Mouse (Mus musculus) brain, embryonic 14.5 days (tissue): ENCODE data around the gene Klhdc9.

ENCODE experiments used
- CTCF ChIP-seq: fragments of 200-500 bp; IDR thresholded peaks from 2 replicates; pipeline ENCODE4 v1.5.1; 2012; ENCODE audit warnings: inconsistent platforms, mild to moderate bottlenecking, moderate library complexity, borderline replicate concordance; ENCODE audit not compliant: insufficient read depth, insufficient read length; ENCODE audit errors: extremely low read depth
- POLR2A ChIP-seq: fragments of 200-500 bp; IDR thresholded peaks from 2 replicates; pipeline ENCODE4 v1.6.1; 2012; ENCODE audit warnings: mild to moderate bottlenecking, inconsistent platforms, borderline replicate concordance; ENCODE audit not compliant: poor library complexity, insufficient read depth, insufficient read length, severe bottlenecking; ENCODE audit errors: extremely low read depth

DNA sequence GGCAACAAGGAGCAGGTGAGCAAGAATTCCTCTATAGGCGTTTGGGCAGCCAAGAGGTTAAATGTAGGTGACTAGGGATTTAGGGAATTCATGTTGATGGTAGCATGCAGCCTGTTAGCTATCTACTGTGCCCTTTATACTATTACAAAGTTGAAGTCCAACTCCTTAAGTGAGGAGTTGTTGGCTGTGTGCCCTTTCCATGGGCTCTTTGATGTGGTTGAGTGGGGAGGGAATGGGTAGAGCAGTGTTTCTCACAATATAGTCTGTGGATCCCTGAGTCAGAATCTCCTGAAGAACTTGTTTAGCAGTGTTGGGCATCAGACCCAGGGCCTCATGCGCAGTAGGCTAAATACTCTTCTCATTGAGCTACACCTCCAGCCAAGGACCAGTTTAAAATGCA is 3.8 kb downstream of the Klhdc9 start:
- TF ChIP-seq CTCF: no peak
- TF ChIP-seq POLR2A: no peak
